Mouse (Mus musculus) hindbrain, embryonic 12.5 days (tissue): ENCODE data around the gene Nr3c2. TPM values are rescaled to one million over a fixed set of nuclear protein-coding genes. Genes with fewer than 3 reads are reported as not detected.
A peak's percentile ranks its signal among the peaks of the same experiment; 100 is the strongest.

Experiments
- ATAC-seq: fragments of 200-750 bp; cut with Nextera tagmentation; 2 replicates; pipeline ENCODE4 v1.8.0; 2017; ENCODE audit warnings: moderate TSS enrichment; ENCODE audit not compliant: low FRiP score
- H3K27ac ChIP-seq: fragments of 300-500 bp; sonication (generic); 2 replicates; pipeline ENCODE4 v1.5.1; 2016; ENCODE audit warnings: mild to moderate bottlenecking
- H3K27me3 ChIP-seq: fragments of 300-500 bp; sonication (generic); 2 replicates; pipeline ENCODE4 v1.6.1; 2016; ENCODE audit warnings: mild to moderate bottlenecking
- H3K36me3 ChIP-seq: fragments of 300-500 bp; sonication (generic); 2 replicates; pipeline ENCODE4 v1.6.1; 2016; ENCODE audit warnings: mild to moderate bottlenecking
- H3K4me1 ChIP-seq: fragments of 300-500 bp; sonication (generic); 2 replicates; pipeline ENCODE4 v1.6.1; 2016
- H3K4me2 ChIP-seq: fragments of 300-500 bp; sonication (generic); replicated peaks from 2 replicates; pipeline ENCODE4 v1.6.1; 2016; ENCODE audit warnings: mild to moderate bottlenecking
- H3K4me3 ChIP-seq: fragments of 300-500 bp; sonication (generic); 2 replicates; pipeline ENCODE4 v1.5.1; 2016; ENCODE audit warnings: mild to moderate bottlenecking
- H3K9ac ChIP-seq: fragments of 300-500 bp; sonication (generic); 2 replicates; pipeline ENCODE4 v1.6.1; 2016; ENCODE audit warnings: mild to moderate bottlenecking, moderate library complexity
- H3K9me3 ChIP-seq: fragments of 300-500 bp; sonication (generic); replicated peaks from 2 replicates; pipeline ENCODE4 v1.6.1; 2016; ENCODE audit warnings: mild to moderate bottlenecking
- WGBS: fragments of 180-500 bp; shearing (Covaris S2); methylation state at CpG from one replicate; pipeline ENCODE4 v1.1.7; 2016; 5-methylcytosine and 5-hydroxymethylcytosine counted together
- polyA plus RNA-seq: library from polyadenylated mRNA; unstranded; fragments of >200 nt; fragmentation: Nextera tagmentation; extraction: Ambion mirVana; gene quantifications from 2 replicates; pipeline ENCODE4 v1.2.1, GENCODE M21; 2016

Nr3c2 gene
- polyA plus RNA-seq = 1.4 and 1.7 TPM in 2 replicates

DNA sequence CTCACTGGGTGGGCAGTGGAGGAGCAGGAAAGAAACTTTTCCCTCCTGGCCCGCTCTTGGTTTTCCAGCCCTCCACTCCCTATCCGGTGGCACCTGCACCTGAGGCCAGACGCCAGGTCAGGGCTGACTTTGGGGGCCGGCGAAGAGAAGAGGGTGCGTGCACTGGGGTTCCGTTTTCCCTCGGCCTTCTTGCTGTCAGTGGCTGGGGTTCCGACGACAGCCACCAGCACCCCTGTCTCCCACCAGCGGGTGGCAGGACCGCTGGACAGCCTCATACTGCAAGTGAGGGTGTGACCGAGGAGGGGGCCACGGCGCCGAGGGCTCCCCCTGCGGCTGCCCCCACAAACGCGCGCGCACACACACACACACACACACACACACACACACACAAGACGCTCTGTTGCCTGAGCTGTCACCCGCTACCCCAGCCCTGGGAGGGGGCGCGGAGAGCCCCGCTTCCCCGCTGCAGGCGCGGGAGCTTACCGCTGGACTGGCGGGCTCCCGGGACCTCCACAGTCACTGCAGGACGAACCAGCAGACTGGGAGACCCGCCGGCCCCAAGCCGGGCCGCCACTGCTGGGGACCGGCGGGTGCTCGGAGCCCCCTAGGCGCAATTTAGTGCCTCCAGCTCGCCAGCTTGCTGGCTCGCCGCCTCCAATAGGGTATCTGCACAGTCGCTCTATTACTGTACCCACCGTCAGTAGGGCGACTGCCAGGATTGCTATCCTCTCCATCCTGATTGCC lies at the start of gene Nr3c2:
TSS of gene Nr3c2 (plus strand) at position 32 of the 744 bp plus-strand sequence.
- Histone ChIP-seq H3K4me1 (peaks cover 24% of the 10 kb centered on the region), H3K4me2 (peak within 1 kb of the TSS; percentile 100), H3K27ac (no peak within 1 kb of the TSS), H3K36me3 (no peaks in the 10 kb centered on the region), H3K4me3 (peak within 1 kb of the TSS; percentile 73), H3K9ac (peak within 1 kb of the TSS; percentile 66), H3K27me3 (peaks cover 56% of the 10 kb centered on the region), H3K9me3 (no peaks in the 10 kb centered on the region)
- under 1% methylated on average over 45 of the region's 47 CpGs for WGBS
- peak; percentile 16 for ATAC-seq

GRCm38 (mm10) chr8:76858534-76858933 lies 40.7 kb upstream of the Nr3c2 start:
- H3K27ac ChIP-seq = no peak overlapping the region
- H3K4me3 ChIP-seq = no peak overlapping the region
- H3K9me3 ChIP-seq = no peaks in the 10 kb centered on the region
- no peaks in the 10 kb centered on the region for H3K27me3 ChIP-seq
- ATAC-seq = no peak
- no peak overlapping the region for H3K9ac ChIP-seq
- H3K36me3 ChIP-seq = no peaks in the 10 kb centered on the region
- no peaks in the 10 kb centered on the region for H3K4me1 ChIP-seq
- no peak overlapping the region for H3K4me2 ChIP-seq
- WGBS = 76% methylated on average over 2 of the region's 2 CpGs

- Histone ChIP-seq H3K4me2 (no peak overlapping the region), H3K9ac (no peak overlapping the region), H3K4me3 (no peak overlapping the region), H3K4me1 (no peaks in the 10 kb centered on the region), H3K27me3 (no peaks in the 10 kb centered on the region), H3K27ac (no peak overlapping the region), H3K9me3 (no peaks in the 10 kb centered on the region), H3K36me3 (no peaks in the 10 kb centered on the region)
- ATAC-seq = no peak
Measured at GRCm38 (mm10) chr8:76859709-76860108, 39.5 kb upstream of the Nr3c2 start.

DNA sequence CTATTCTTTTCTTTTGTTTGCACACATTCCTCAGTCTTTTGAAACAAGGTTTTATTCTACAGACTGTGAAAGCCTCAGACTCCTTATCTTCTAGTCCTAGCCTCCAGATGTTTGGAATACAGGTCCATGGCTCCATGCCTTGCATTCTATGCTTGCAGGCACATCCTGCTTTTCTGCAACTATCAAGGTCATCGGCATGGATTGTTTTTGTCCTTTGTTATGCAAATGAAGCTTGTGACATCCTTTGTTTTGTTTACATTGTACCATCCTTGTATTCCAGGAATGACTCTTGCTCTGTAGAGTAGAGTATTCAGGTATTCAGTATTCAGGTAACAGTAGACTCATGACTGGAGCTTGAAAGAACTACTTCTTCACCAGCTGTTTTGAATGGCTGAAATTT lies 36.2 kb upstream of the Nr3c2 start:
- no peaks in the 10 kb centered on the region for H3K9me3 ChIP-seq
- no peak overlapping the region for H3K27ac ChIP-seq
- H3K4me2 ChIP-seq = no peak overlapping the region
- ATAC-seq = no peak
- H3K36me3 ChIP-seq = no peaks in the 10 kb centered on the region
- WGBS = 79% methylated on average over 1 of the region's 1 CpGs
- no peaks in the 10 kb centered on the region for H3K4me1 ChIP-seq
- H3K27me3 ChIP-seq = no peaks in the 10 kb centered on the region
- no peak overlapping the region for H3K4me3 ChIP-seq
- H3K9ac ChIP-seq = no peak overlapping the region

GRCm38 (mm10) chr8:76876809-76877208 lies 22.4 kb upstream of the Nr3c2 start:
- H3K4me3 ChIP-seq = no peak overlapping the region
- H3K27me3 ChIP-seq = no peaks in the 10 kb centered on the region
- H3K4me1 ChIP-seq = no peaks in the 10 kb centered on the region
- H3K9me3 ChIP-seq = no peaks in the 10 kb centered on the region
- no peak overlapping the region for H3K27ac ChIP-seq
- WGBS = 81% methylated on average over 2 of the region's 2 CpGs
- H3K9ac ChIP-seq = no peak overlapping the region
- ATAC-seq = no peak
- H3K36me3 ChIP-seq = no peaks in the 10 kb centered on the region
- H3K4me2 ChIP-seq = no peak overlapping the region

DNA sequence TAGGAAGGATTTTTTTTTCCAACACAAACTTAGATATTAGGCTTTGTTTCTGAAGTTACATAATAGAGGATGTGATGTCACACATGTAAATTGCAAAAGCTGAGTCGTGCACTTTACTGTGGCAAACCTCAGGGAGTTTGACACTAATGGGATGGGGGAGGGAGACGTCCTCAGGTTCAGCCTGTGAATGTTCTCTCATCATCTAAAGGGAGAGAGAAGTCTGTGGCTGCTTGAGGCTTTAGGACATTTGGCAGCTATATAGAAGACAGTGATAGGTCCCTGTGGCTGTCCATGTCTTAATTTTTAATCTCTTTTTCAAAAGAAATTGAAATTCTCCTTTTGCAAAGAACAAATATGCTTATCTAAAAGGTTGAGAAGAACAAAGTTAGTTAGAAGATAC lies 2.2 kb upstream of the Nr3c2 start:
- Histone ChIP-seq H3K27me3 (peaks cover 37% of the 10 kb centered on the region), H3K4me1 (peaks cover 20% of the 10 kb centered on the region), H3K9me3 (no peaks in the 10 kb centered on the region), H3K27ac (no peak overlapping the region), H3K4me3 (no peak overlapping the region), H3K36me3 (no peaks in the 10 kb centered on the region), H3K4me2 (no peak overlapping the region), H3K9ac (no peak overlapping the region)
- ATAC-seq = no peak
- WGBS = 4% methylated on average over 2 of the region's 2 CpGs

DNA sequence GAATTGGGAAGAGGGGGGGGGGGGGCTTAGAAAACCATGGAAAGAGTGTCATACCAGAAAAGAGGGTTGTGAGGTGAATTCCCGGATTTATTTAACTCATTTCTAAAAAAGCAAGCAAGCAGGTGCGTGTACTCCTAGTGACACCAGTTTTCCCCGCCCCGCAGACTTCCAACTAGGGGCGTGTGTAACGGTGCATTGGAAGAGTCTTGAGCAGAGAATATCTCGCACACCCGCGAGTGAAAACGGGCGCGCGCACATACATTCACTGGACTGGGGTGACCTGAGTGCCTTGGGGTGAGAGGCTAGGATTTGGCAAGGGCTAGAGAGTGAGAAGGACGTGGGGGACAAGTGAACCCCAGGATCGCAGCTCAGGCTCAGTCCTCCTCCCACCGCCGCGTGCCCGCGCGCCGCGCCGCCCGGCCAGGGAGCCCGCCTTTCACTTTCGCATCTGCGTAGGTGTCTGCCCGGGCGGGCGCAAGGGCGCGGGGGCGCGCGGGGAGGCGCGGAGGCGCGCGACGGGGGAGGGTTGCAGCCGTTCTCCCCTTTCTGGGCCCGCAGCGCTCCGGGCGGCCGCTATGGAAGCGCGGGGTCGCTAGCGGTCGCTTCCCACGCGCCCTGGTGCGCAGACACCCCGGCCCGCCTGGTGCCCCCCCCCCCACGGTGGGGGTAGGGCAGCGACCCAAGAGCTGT lies 376 bp upstream of the Nr3c2 start:
- peaks cover 53% of the 10 kb centered on the region for H3K27me3 ChIP-seq
- peak; percentile 33 for ATAC-seq

DNA sequence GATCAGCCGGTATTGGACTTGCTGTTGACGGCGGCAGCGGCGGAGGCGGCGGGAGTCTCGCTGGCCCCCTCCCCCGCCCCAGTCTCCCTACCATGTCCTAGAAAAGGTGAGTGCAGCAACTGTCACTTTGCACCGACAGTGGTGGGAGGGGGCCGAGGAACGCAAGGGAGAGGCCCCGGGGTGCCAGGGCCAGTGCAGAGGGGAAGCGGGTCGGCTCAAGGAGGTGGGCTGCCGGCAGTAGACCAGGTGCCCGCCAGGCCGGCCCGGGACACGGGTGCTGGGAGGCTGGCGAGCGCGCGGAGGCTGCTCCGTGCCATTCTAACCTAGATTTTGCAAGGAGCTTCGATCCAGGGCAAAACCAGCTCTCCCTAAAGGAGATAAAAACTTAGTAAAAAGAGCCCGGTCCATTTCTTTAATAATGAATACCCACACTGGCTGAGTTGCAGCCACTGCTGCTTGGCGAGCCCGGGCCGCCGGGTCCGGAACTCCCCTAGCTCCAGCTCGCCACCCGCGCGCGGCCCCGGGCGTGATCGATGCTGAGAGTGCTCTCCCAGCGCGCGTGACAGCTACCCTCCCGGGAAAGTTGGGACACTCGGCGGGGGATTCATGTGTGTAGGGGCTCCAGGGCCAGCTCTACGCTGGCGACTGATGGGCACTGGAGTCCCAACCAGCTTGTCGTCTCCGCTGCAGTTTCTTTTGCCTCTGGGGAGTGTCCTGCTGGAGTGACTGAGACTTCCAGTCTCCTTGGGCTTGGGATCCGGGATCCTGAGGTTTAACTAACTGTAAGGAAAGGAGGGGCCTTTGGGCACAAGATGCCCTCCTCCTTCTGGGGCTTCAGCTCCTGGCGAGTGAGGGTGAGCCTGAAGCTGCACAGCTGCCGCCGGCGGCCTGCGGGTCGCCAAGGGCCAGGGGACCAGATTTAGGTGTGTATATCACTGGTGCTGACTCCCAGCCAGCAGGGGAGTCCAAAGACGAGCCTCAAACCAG lies 1.2 kb downstream of the Nr3c2 start:
- no peaks in the 10 kb centered on the region for H3K9me3 ChIP-seq
- peak overlapping the region; percentile 66 for H3K9ac ChIP-seq
- peak overlapping the region; percentile 100 for H3K4me2 ChIP-seq
- H3K4me1 ChIP-seq = peaks cover 24% of the 10 kb centered on the region
- H3K27me3 ChIP-seq = peaks cover 56% of the 10 kb centered on the region
- H3K36me3 ChIP-seq = no peaks in the 10 kb centered on the region
- 0 out of 2 replicates have a peak, but pooled peaks have one; percentile 6 for ATAC-seq
- H3K27ac ChIP-seq = no peak overlapping the region
- WGBS = under 1% methylated on average over 58 of the region's 58 CpGs
- peak overlapping the region; percentile 73 for H3K4me3 ChIP-seq

More for the DNA sequence above, 376 bp upstream of the Nr3c2 start:
- no peaks in the 10 kb centered on the region for H3K9me3 ChIP-seq
- H3K4me2 ChIP-seq = peak overlapping the region; percentile 100
- H3K9ac ChIP-seq = peak overlapping the region; percentile 66
- peak overlapping the region; percentile 73 for H3K4me3 ChIP-seq
- 1% methylated on average over 59 of the region's 60 CpGs for WGBS
- H3K27ac ChIP-seq = no peak overlapping the region
- peaks cover 24% of the 10 kb centered on the region for H3K4me1 ChIP-seq
- no peaks in the 10 kb centered on the region for H3K36me3 ChIP-seq

- ATAC-seq = peak; percentile 98
- Histone ChIP-seq H3K4me3 (peak overlapping the region; percentile 73), H3K4me1 (peaks cover 24% of the 10 kb centered on the region), H3K4me2 (peak overlapping the region; percentile 100), H3K27me3 (peaks cover 56% of the 10 kb centered on the region), H3K36me3 (no peaks in the 10 kb centered on the region), H3K9me3 (no peaks in the 10 kb centered on the region), H3K27ac (no peak overlapping the region), H3K9ac (peak overlapping the region; percentile 57)
- under 1% methylated on average over 39 of the region's 41 CpGs for WGBS
Measured at GRCm38 (mm10) chr8:76901430-76902204, 2.4 kb downstream of the Nr3c2 start.

DNA sequence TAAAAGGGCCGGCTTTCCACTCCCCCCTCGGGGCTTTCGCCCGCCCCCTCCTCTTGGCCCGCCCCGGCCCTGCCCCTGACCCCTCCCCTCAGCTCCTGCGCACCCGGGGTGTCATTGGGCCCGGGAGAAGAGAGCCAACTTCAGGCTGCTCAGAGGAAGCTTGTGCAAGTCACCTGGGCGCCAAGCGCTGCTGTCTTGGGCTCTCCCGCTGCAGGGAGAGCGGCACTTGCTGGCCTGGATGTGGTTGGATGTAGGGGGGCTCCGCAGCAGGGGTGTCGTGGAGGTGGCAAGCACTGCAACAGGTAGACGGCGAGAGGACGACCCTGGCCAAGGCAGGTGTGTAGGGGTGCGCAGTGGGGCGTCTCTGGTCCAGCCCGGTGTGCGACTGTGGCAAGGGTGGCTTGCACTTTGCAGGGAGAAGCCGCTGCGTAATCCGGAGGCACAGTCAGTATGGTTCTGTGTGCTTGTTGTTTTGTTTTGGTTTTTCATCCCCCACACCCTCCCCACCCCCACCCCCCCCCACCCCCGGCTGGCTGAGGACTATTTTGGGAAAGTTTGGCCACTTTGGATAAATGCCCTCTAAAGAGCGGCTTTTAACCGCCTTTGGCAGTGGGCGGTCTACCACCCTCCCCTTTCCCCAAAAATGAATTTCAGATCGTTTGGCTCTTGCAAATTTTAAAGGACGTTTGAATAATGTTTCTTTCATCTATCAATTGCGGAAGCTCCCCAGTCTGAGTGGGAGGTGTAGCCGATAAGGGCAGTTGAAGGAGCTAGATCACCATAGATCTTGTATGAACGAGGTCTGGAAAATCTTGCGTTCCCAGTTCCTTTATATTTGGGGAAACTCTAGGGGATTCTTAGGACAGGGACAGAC lies 3.2 kb downstream of the Nr3c2 start:
- Histone ChIP-seq H3K27me3 (peaks cover 52% of the 10 kb centered on the region), H3K36me3 (no peaks in the 10 kb centered on the region), H3K27ac (no peak overlapping the region), H3K4me2 (peak overlapping the region; percentile 100), H3K4me3 (peak overlapping the region; percentile 73), H3K9me3 (no peaks in the 10 kb centered on the region), H3K9ac (peak overlapping the region; percentile 55; the same call in 1 of the 2 replicates), H3K4me1 (peaks cover 24% of the 10 kb centered on the region)
- peak; percentile 81 for ATAC-seq
- 1% methylated on average over 31 of the region's 35 CpGs for WGBS

DNA sequence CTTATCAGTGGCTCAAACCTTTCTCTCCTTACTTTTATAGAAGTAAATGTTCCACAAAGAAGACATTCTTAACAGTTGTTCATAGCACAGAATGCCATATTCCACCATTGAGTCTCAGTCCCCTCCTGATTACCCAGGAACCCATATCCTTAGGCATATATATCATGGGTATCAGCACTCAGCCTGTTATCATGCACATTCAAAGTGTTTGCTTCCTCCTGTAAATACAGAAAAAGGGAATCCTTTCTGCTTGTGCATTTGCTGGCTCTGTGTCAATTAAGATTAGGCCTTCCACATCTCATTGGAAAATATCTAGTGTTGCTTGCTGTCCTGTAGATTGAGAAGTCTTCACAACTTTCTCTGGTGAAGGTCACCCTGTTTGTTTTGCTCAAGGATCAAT lies 12.0 kb downstream of the Nr3c2 start:
- Histone ChIP-seq H3K9me3 (no peaks in the 10 kb centered on the region), H3K4me2 (no peak overlapping the region), H3K27me3 (no peaks in the 10 kb centered on the region), H3K36me3 (no peaks in the 10 kb centered on the region), H3K27ac (no peak overlapping the region), H3K4me1 (no peaks in the 10 kb centered on the region), H3K9ac (no peak overlapping the region), H3K4me3 (no peak overlapping the region)
- no peak for ATAC-seq
